Mouse (Mus musculus): ENCODE data around the gene Crlf1.

DNA sequence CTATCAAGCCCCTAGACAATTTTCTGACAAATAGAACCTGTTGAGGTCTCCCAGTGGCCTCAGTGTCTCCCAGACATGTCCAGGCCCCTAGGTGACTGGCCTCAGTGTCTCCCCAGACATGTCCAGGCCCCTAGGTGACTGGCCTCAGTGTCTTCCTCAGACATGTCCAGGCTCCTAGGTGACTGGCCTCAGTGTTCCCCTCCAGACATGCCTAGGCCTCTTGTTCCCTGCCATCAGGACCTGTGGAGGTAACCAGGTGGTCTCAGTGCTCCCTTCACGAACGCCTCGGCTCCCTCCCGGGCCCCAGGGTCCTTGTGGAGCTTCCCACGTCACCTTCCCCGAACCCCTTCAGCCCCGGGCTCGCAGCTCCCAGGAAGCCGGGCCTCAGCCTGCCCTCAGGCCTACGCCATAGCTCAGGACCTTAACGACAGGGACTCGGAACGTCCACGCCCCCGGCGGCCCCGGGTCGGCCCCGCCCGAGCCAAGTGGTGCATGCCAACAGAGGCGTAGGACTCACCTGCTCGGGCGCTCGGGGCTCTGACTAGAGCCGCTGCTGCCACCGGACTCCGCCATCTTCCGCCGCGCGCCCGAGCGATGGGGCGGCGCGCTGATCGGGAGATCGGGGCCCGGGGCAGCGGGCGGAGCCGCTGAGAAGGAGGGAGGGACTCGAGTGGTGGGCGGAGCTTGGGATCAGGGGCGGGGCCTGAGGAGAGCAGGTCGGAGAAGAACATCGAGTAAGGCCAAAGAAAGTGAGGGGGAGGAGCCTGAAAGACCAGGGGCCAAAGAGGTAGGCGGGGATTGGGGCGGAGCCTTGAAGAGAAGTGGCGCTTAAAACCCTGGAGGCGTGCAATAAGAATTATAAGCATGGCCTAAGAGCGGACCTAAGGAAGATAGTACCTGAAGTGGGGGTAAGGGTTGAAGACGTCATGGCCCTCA is 16.4 kb upstream of the Crlf1 start, which contains the start of gene Klhl26:
- no peak for TF ChIP-seq CTCF (IDR thresholded peaks at IDR 0.05; ENCODE audit: insufficient read depth, low read depth, low read length)
- TF ChIP-seq POLR2A (IDR thresholded peaks at IDR 0.05; ENCODE audit: insufficient read depth, low read depth, low read length): no peak; the same call in 1 of the 2 replicates
